Mouse (Mus musculus) embryonic fibroblast, embryonic 13.5 days (primary cell): ENCODE results near the gene Letmd1.
"Not testable (repeated sequence)": the region's sequence is repeated elsewhere in the genome, so short reads cannot be mapped to it uniquely, and the experiment has no call there.

ENCODE experiments used
- CTCF ChIP-seq: IDR thresholded peaks from 2 replicates; pipeline ENCODE4 v1.5.1; 2011; ENCODE audit warnings: mild to moderate bottlenecking, control low read depth, low read length, moderate library complexity, borderline replicate concordance; ENCODE audit not compliant: insufficient read depth
- POLR2A ChIP-seq: IDR thresholded peaks from 2 replicates; pipeline ENCODE4 v1.6.1; 2011; ENCODE audit warnings: low read depth, mild to moderate bottlenecking, control low read depth, low read length, moderate library complexity

GRCm38 (mm10) chr15:100488297-100488696 is 19.5 kb downstream of the Letmd1 start:
- TF ChIP-seq CTCF, POLR2A: not testable (repeated sequence)
